Mouse (Mus musculus): ENCODE data around the gene Rpl18. TPM values are rescaled to one million over a fixed set of nuclear protein-coding genes. Genes with fewer than 3 reads are reported as not detected.

Rpl18 gene
- polyA plus RNA-seq, 1 experiment, result 802 TPM

GRCm38 (mm10) chr7:45759400-45759799 is 44.1 kb downstream of the Rpl18 start:
- Histone ChIP-seq H3K27ac (ENCODE audit: insufficient read depth, low read depth, low read length) (no peak overlapping the region), H3K4me1 (ENCODE audit: control insufficient read depth, insufficient read depth, low read length) (no peaks in the 10 kb centered on the region), H3K4me3 (ENCODE audit: insufficient read depth, low read length) (no peak overlapping the region)
- no peak for TF ChIP-seq CTCF (IDR thresholded peaks at IDR 0.05; ENCODE audit: low read depth, low read length)
- TF ChIP-seq POLR2A (IDR thresholded peaks at IDR 0.05; ENCODE audit: borderline replicate concordance, low read depth, low read length), result no peak

- TF ChIP-seq CTCF (IDR thresholded peaks at IDR 0.05; ENCODE audit: low read depth, low read length), result no peak
- TF ChIP-seq POLR2A (IDR thresholded peaks at IDR 0.05; ENCODE audit: borderline replicate concordance, low read depth, low read length), result no peak
- no peak overlapping the region for H3K4me3 ChIP-seq (ENCODE audit: insufficient read depth, low read length)
- no peak overlapping the region for H3K27ac ChIP-seq (ENCODE audit: insufficient read depth, low read depth, low read length)
- no peaks in the 10 kb centered on the region for H3K4me1 ChIP-seq (ENCODE audit: control insufficient read depth, insufficient read depth, low read length)
Measured at GRCm38 (mm10) chr7:45760151-45760550, 44.9 kb downstream of the Rpl18 start.

- TF ChIP-seq CTCF (IDR thresholded peaks at IDR 0.05; ENCODE audit: low read depth, low read length), result no peak
- no peak for TF ChIP-seq POLR2A (IDR thresholded peaks at IDR 0.05; ENCODE audit: borderline replicate concordance, low read depth, low read length)
Measured at GRCm38 (mm10) chr7:45765995-45766394, 50.7 kb downstream of the Rpl18 start.

GRCm38 (mm10) chr7:45766764-45767163 is 51.5 kb downstream of the Rpl18 start:
- Histone ChIP-seq H3K4me1 (ENCODE audit: control insufficient read depth, insufficient read depth, low read length) (no peaks in the 10 kb centered on the region), H3K4me3 (ENCODE audit: insufficient read depth, low read length) (no peak overlapping the region), H3K27ac (ENCODE audit: insufficient read depth, low read depth, low read length) (no peak overlapping the region)
- TF ChIP-seq POLR2A (IDR thresholded peaks at IDR 0.05; ENCODE audit: borderline replicate concordance, low read depth, low read length) (no peak), CTCF (IDR thresholded peaks at IDR 0.05; ENCODE audit: low read depth, low read length) (no peak)

More at GRCm38 (mm10) chr7:45765995-45766394, 50.7 kb downstream of the Rpl18 start:
- Histone ChIP-seq H3K4me3 (ENCODE audit: insufficient read depth, low read length) (no peak overlapping the region), H3K4me1 (ENCODE audit: control insufficient read depth, insufficient read depth, low read length) (no peaks in the 10 kb centered on the region), H3K27ac (ENCODE audit: insufficient read depth, low read depth, low read length) (no peak overlapping the region)

- Histone ChIP-seq H3K4me1 (ENCODE audit: control insufficient read depth, insufficient read depth, low read length) (no peaks in the 10 kb centered on the region), H3K27ac (ENCODE audit: insufficient read depth, low read depth, low read length) (no peak overlapping the region), H3K4me3 (ENCODE audit: insufficient read depth, low read length) (no peak overlapping the region)
- TF ChIP-seq POLR2A (IDR thresholded peaks at IDR 0.05; ENCODE audit: borderline replicate concordance, low read depth, low read length) (no peak), CTCF (IDR thresholded peaks at IDR 0.05; ENCODE audit: low read depth, low read length) (no peak)
Measured at GRCm38 (mm10) chr7:45767500-45767899, 52.2 kb downstream of the Rpl18 start.

Other genes with a start within 250 kb of the Rpl18 start
- gene Bax, start 248.6 kb upstream of the Rpl18 start, polyA plus RNA-seq (2012; ENCODE audit: insufficient read depth, insufficient read length, missing spikeins), result 196 and 209 TPM in 2 replicates
- not detected in 2 replicates for gene Tulp2, start 233.6 kb upstream of the Rpl18 start, polyA plus RNA-seq (2012; ENCODE audit: insufficient read depth, insufficient read length, missing spikeins)
- 1.1 TPM in 1 of 2 replicates, not detected in the other for gene Gm45808, start 228.6 kb upstream of the Rpl18 start, polyA plus RNA-seq (2012; ENCODE audit: insufficient read depth, insufficient read length, missing spikeins)
- 22.0 and 25.4 TPM in 2 replicates for gene Dhdh, start 226.7 kb upstream of the Rpl18 start, polyA plus RNA-seq (2012; ENCODE audit: insufficient read depth, insufficient read length, missing spikeins)
- gene Nucb1, start 205.1 kb upstream of the Rpl18 start, polyA plus RNA-seq (2012; ENCODE audit: insufficient read depth, insufficient read length, missing spikeins), result 278 and 296 TPM in 2 replicates
- gene Ppp1r15a, start 189.2 kb upstream of the Rpl18 start, polyA plus RNA-seq (2012; ENCODE audit: insufficient read depth, insufficient read length, missing spikeins), result 21.3 and 26.7 TPM in 2 replicates
- gene Plekha4, start 189.1 kb upstream of the Rpl18 start, polyA plus RNA-seq (2012; ENCODE audit: insufficient read depth, insufficient read length, missing spikeins), result 1.0 and 1.6 TPM in 2 replicates
- 2.0 and 2.5 TPM in 2 replicates for gene Hsd17b14, start 160.6 kb upstream of the Rpl18 start, polyA plus RNA-seq (2012; ENCODE audit: insufficient read depth, insufficient read length, missing spikeins)
- gene Bcat2, start 145.3 kb upstream of the Rpl18 start, polyA plus RNA-seq (2012; ENCODE audit: insufficient read depth, insufficient read length, missing spikeins), result 87.0 and 93.0 TPM in 2 replicates
- not detected in 2 replicates for gene Fgf21, start 100.0 kb upstream of the Rpl18 start, polyA plus RNA-seq (2012; ENCODE audit: insufficient read depth, insufficient read length, missing spikeins)
- not detected in 2 replicates for gene Fut1, start 98.2 kb upstream of the Rpl18 start, polyA plus RNA-seq (2012; ENCODE audit: insufficient read depth, insufficient read length, missing spikeins)
- gene Izumo1, start 93.6 kb upstream of the Rpl18 start, polyA plus RNA-seq (2012; ENCODE audit: insufficient read depth, insufficient read length, missing spikeins), result not detected in 2 replicates
- gene Rasip1, start 88.0 kb upstream of the Rpl18 start, polyA plus RNA-seq (2012; ENCODE audit: insufficient read depth, insufficient read length, missing spikeins), result 0.40 TPM in 1 of 2 replicates, not detected in the other
- not detected in 2 replicates for gene Mamstr, start 75.5 kb upstream of the Rpl18 start, polyA plus RNA-seq (2012; ENCODE audit: insufficient read depth, insufficient read length, missing spikeins)
- not detected in 2 replicates for gene Fut2, start 49.1 kb upstream of the Rpl18 start, polyA plus RNA-seq (2012; ENCODE audit: insufficient read depth, insufficient read length, missing spikeins)
- gene Ntn5, start 31.4 kb upstream of the Rpl18 start, polyA plus RNA-seq (2012; ENCODE audit: insufficient read depth, insufficient read length, missing spikeins), result not detected in 2 replicates
- gene Sec1, start 21.1 kb upstream of the Rpl18 start, polyA plus RNA-seq (2012; ENCODE audit: insufficient read depth, insufficient read length, missing spikeins), result not detected in 2 replicates
- 1.3 and 1.9 TPM in 2 replicates for gene Car11, start 15.6 kb upstream of the Rpl18 start, polyA plus RNA-seq (2012; ENCODE audit: insufficient read depth, insufficient read length, missing spikeins)
- gene Dbp, start 10.4 kb upstream of the Rpl18 start, polyA plus RNA-seq (2012; ENCODE audit: insufficient read depth, insufficient read length, missing spikeins), result 85.2 and 85.6 TPM in 2 replicates
- gene Sphk2, start 2.5 kb downstream of the Rpl18 start, polyA plus RNA-seq (2012; ENCODE audit: insufficient read depth, insufficient read length, missing spikeins), result 51.2 and 56.1 TPM in 2 replicates
- gene Fam83e, start 5.8 kb downstream of the Rpl18 start, polyA plus RNA-seq (2012; ENCODE audit: insufficient read depth, insufficient read length, missing spikeins), result not detected in 2 replicates
- not detected in 2 replicates for gene Spaca4, start 10.4 kb downstream of the Rpl18 start, polyA plus RNA-seq (2012; ENCODE audit: insufficient read depth, insufficient read length, missing spikeins)
- 0.16 TPM in 1 of 2 replicates, not detected in the other for gene Lmtk3, start 68.3 kb downstream of the Rpl18 start, polyA plus RNA-seq (2012; ENCODE audit: insufficient read depth, insufficient read length, missing spikeins)
- gene Sult2b1, start 69.2 kb downstream of the Rpl18 start, polyA plus RNA-seq (2012; ENCODE audit: insufficient read depth, insufficient read length, missing spikeins), result 1.5 TPM in 1 of 2 replicates, not detected in the other
- gene Cyth2, start 99.1 kb downstream of the Rpl18 start, polyA plus RNA-seq (2012; ENCODE audit: insufficient read depth, insufficient read length, missing spikeins), result 63.7 and 68.8 TPM in 2 replicates
- not detected in 2 replicates for gene Kcnj14, start 109.3 kb downstream of the Rpl18 start, polyA plus RNA-seq (2012; ENCODE audit: insufficient read depth, insufficient read length, missing spikeins)
- 4.4 and 4.9 TPM in 2 replicates for gene Grwd1, start 115.5 kb downstream of the Rpl18 start, polyA plus RNA-seq (2012; ENCODE audit: insufficient read depth, insufficient read length, missing spikeins)
- 169 and 174 TPM in 2 replicates for gene Kdelr1, start 157.3 kb downstream of the Rpl18 start, polyA plus RNA-seq (2012; ENCODE audit: insufficient read depth, insufficient read length, missing spikeins)
- gene Grin2d, start 162.9 kb downstream of the Rpl18 start, polyA plus RNA-seq (2012; ENCODE audit: insufficient read depth, insufficient read length, missing spikeins), result 0.24 and 0.34 TPM in 2 replicates
- gene Syngr4, start 181.3 kb downstream of the Rpl18 start, polyA plus RNA-seq (2012; ENCODE audit: insufficient read depth, insufficient read length, missing spikeins), result 1.1 TPM in 1 of 2 replicates, not detected in the other
- 15.1 and 18.9 TPM in 2 replicates for gene Tmem143, start 181.5 kb downstream of the Rpl18 start, polyA plus RNA-seq (2012; ENCODE audit: insufficient read depth, insufficient read length, missing spikeins)
- 635 and 697 TPM in 2 replicates for gene Emp3, start 205.9 kb downstream of the Rpl18 start, polyA plus RNA-seq (2012; ENCODE audit: insufficient read depth, insufficient read length, missing spikeins)
- gene Ccdc114, start 208.6 kb downstream of the Rpl18 start, polyA plus RNA-seq (2012; ENCODE audit: insufficient read depth, insufficient read length, missing spikeins), result 3.2 and 3.9 TPM in 2 replicates